In genomic region chr13:72628935-72629631, GRCm38 (mm10) we compare ENCODE assay signal across 8 mouse cellular contexts. TPM values are rescaled to one million over a fixed set of nuclear protein-coding genes. Genes with fewer than 3 reads are reported as not detected.
DNase-seq lines count a peak whose midpoint lies in the region; ATAC-seq lines count a peak whose summit lies in the region.

No protein-coding gene starts in this region.

- peak overlapping the region; percentile 78 for H3K27ac ChIP-seq in heart, embryonic 16.5 days (ENCODE audit: low read length)
- no peak overlapping the region for H3K27ac ChIP-seq in liver, embryonic 13.5 days

- peak overlapping the region; percentile 81 for H3K9ac ChIP-seq in heart, embryonic 16.5 days (ENCODE audit: low read length)
- H3K9ac ChIP-seq in liver, embryonic 13.5 days, result no peak overlapping the region

- H3K27me3 ChIP-seq in heart, embryonic 16.5 days (ENCODE audit: control insufficient read depth, insufficient read depth, low read length), result peaks cover 85% of the 10 kb centered on the region
- H3K27me3 ChIP-seq in liver, embryonic 13.5 days, result peaks cover 98% of the 10 kb centered on the region

- peak; percentile 21 to 28 for DNase-seq in cerebellum, postnatal 25 days
- no peak for DNase-seq in cerebellum, adult 11-12 months
- peak; percentile 62 for DNase-seq in adipocyte (ENCODE audit: low spot score)
- DNase-seq in liver, embryonic 13.5 days, result no peak
- no peak for DNase-seq in thymus, postnatal 10 days (ENCODE audit: low spot score in 2 of 2)
- no peak for DNase-seq in gastrocnemius, postnatal 4 days (ENCODE audit: low spot score in 2 of 2)
- no peak for DNase-seq in gastrocnemius, postnatal 10 days

- peak; percentile 19 for ATAC-seq in heart, embryonic 16.5 days (replicated peaks; ENCODE audit: extremely low read depth, insufficient read depth, low FRiP score)
- peak; percentile 45; the same call in 1 of the 2 replicates for ATAC-seq in liver, embryonic 13.5 days (ENCODE audit: low read depth)

- peak overlapping the region; percentile 72 for H3K4me3 ChIP-seq in heart, embryonic 16.5 days (ENCODE audit: low read length)
- H3K4me3 ChIP-seq in liver, embryonic 13.5 days (replicated peaks), result peak overlapping the region; percentile 50

- H3K4me2 ChIP-seq in heart, embryonic 16.5 days (ENCODE audit: low read depth, low read length), result peak overlapping the region; percentile 93
- peak overlapping the region; percentile 66 for H3K4me2 ChIP-seq in liver, embryonic 13.5 days

- WGBS in heart, embryonic 16.5 days, result under 1% methylated on average over 86 of the region's 88 CpGs
- 1% methylated on average over 88 of the region's 88 CpGs for WGBS in liver, embryonic 13.5 days (ENCODE audit: insufficient replicate concordance)

- no peaks in the 10 kb centered on the region; the same call in 1 of the 2 replicates for H3K36me3 ChIP-seq in heart, embryonic 16.5 days (ENCODE audit: control insufficient read depth, insufficient read depth)
- H3K36me3 ChIP-seq in liver, embryonic 13.5 days, result no peaks in the 10 kb centered on the region

- H3K9me3 ChIP-seq in heart, embryonic 16.5 days (replicated peaks; ENCODE audit: control insufficient read depth, low read length), result no peaks in the 10 kb centered on the region
- no peaks in the 10 kb centered on the region for H3K9me3 ChIP-seq in liver, embryonic 13.5 days (replicated peaks)

- H3K4me1 ChIP-seq in heart, embryonic 16.5 days (ENCODE audit: control insufficient read depth, insufficient read depth, low read length), result peaks cover 3% of the 10 kb centered on the region; the same call in 1 of the 2 replicates
- peaks cover 8% of the 10 kb centered on the region; the same call in 1 of the 2 replicates for H3K4me1 ChIP-seq in liver, embryonic 13.5 days (replicated peaks)

RNA-seq across cellular contexts. Expression of gene Irx2, which starts 0.5 kb away (rescaled TPM):
- 5.9 and 8.6 TPM in 2 replicates for polyA plus RNA-seq in heart, embryonic 16.5 days (2015; fragmentation: Nextera tagmentation; extraction: Ambion mirVana)
- 0.25 and 0.49 TPM in 2 replicates for polyA plus RNA-seq in liver, embryonic 13.5 days (2015; fragmentation: Nextera tagmentation; extraction: Ambion mirVana)
- under 1 TPM; 0.49 to 0.52 TPM for total RNA-seq in gastrocnemius, postnatal 4 days (2021)
- total RNA-seq in gastrocnemius, postnatal 10 days (2021), result under 1 TPM in 1 of 2 experiments, not detected in 1; 0.18 TPM

Comparison
In these comparisons a context has a peak if more than half of its experiments do, and no peak if none do; other contexts are left out.
1. DNase-seq: peak in cerebellum, postnatal 25 days (2 of 2) and adipocyte (single experiment); none in cerebellum, adult 11-12 months (single experiment), liver, embryonic 13.5 days (single experiment), thymus, postnatal 10 days (0 of 2), gastrocnemius, postnatal 4 days (0 of 2) and gastrocnemius, postnatal 10 days (single experiment).